Mouse (Mus musculus): ENCODE data around the gene Cabin1. TPM values are rescaled to one million over a fixed set of nuclear protein-coding genes. Genes with fewer than 3 reads are reported as not detected.

The Cabin1 gene
- polyA plus RNA-seq, 1 experiment from 2014 or later: 34.5 TPM

GRCm38 (mm10) chr10:75780769-75781578 is 16.8 kb upstream of the Cabin1 start, which contains the start of the genes Gm20441 and Gstt3:
Gm20441 (minus strand) TSS chr10:75780954.
Gstt3 (minus strand) TSS chr10:75781414.
- WGBS: 1% methylated on average over 28 of the region's 28 CpGs
- DNase-seq (ENCODE audit: low spot score) (peak; percentile 94), ATAC-seq (peak; percentile 92)
- peak within 1 kb of the TSS; percentile 54 for H3K9ac ChIP-seq (replicated peaks; ENCODE audit: low read depth)
- no peak for TF ChIP-seq EP300 (IDR thresholded peaks at IDR 0.05)
- TF ChIP-seq CTCF (IDR thresholded peaks at IDR 0.05): 0 out of 2 replicates have a peak, but pooled peaks have one; percentile 5
- H3K9me3 ChIP-seq (ENCODE audit: low read length): no peaks in the 10 kb centered on the region
- peak within 1 kb of the TSS; percentile 51 for H3K4me3 ChIP-seq (ENCODE audit: low read depth, low read length)
- no peaks in the 10 kb centered on the region for H3K27me3 ChIP-seq (replicated peaks; ENCODE audit: insufficient read depth, low read length)
- H3K36me3 ChIP-seq (ENCODE audit: insufficient read depth, low read length): no peaks in the 10 kb centered on the region
- 0 out of 2 replicates have a peak, but pooled peaks cover 4% of the 10 kb centered on the region for H3K4me1 ChIP-seq (ENCODE audit: insufficient read depth, low read depth, low read length)
- H3K4me2 ChIP-seq (replicated peaks; ENCODE audit: low read depth, low read length): peak within 1 kb of the TSS; percentile 85
- peak within 1 kb of the TSS; percentile 82 for H3K27ac ChIP-seq (ENCODE audit: low read length)

- H3K9me3 ChIP-seq (ENCODE audit: low read length): no peaks in the 10 kb centered on the region
- H3K27ac ChIP-seq (ENCODE audit: low read length): 0 out of 2 replicates have a peak overlapping the region, but pooled peaks have one; percentile 5
- no peaks in the 10 kb centered on the region for H3K36me3 ChIP-seq (ENCODE audit: insufficient read depth, low read length)
- H3K27me3 ChIP-seq (replicated peaks; ENCODE audit: insufficient read depth, low read length): no peaks in the 10 kb centered on the region
- H3K4me1 ChIP-seq (ENCODE audit: insufficient read depth, low read depth, low read length): 0 out of 2 replicates have a peak, but pooled peaks cover 4% of the 10 kb centered on the region
- H3K4me2 ChIP-seq (replicated peaks; ENCODE audit: low read depth, low read length): peak overlapping the region; percentile 85
- H3K4me3 ChIP-seq (ENCODE audit: low read depth, low read length): peak overlapping the region; percentile 51
- no peak for TF ChIP-seq EP300 (IDR thresholded peaks at IDR 0.05)
- TF ChIP-seq CTCF (IDR thresholded peaks at IDR 0.05): no peak
- WGBS: 31% methylated on average over 15 of the region's 15 CpGs
- DNase-seq (ENCODE audit: low spot score): peak; percentile 64
- peak; percentile 30 for ATAC-seq
- no peak overlapping the region for H3K9ac ChIP-seq (replicated peaks; ENCODE audit: low read depth)
These were observed 15.3 kb upstream of the Cabin1 start for GRCm38 (mm10) chr10:75779206-75780174.

GRCm38 (mm10) chr10:75777885-75778284 is 13.7 kb upstream of the Cabin1 start:
- 93% methylated on average over 2 of the region's 2 CpGs for WGBS
- Histone ChIP-seq H3K36me3 (ENCODE audit: insufficient read depth, low read length) (no peaks in the 10 kb centered on the region), H3K9ac (replicated peaks; ENCODE audit: low read depth) (no peak overlapping the region), H3K4me1 (ENCODE audit: insufficient read depth, low read depth, low read length) (peaks cover 4% of the 10 kb centered on the region; the same call in 1 of the 2 replicates), H3K27me3 (replicated peaks; ENCODE audit: insufficient read depth, low read length) (no peaks in the 10 kb centered on the region), H3K9me3 (ENCODE audit: low read length) (no peaks in the 10 kb centered on the region), H3K27ac (ENCODE audit: low read length) (no peak overlapping the region), H3K4me3 (ENCODE audit: low read depth, low read length) (no peak overlapping the region), H3K4me2 (replicated peaks; ENCODE audit: low read depth, low read length) (no peak overlapping the region)
- no peak for ATAC-seq
- TF ChIP-seq CTCF (IDR thresholded peaks at IDR 0.05): no peak
- TF ChIP-seq EP300 (IDR thresholded peaks at IDR 0.05): no peak
- DNase-seq (ENCODE audit: low spot score): no peak

DNA sequence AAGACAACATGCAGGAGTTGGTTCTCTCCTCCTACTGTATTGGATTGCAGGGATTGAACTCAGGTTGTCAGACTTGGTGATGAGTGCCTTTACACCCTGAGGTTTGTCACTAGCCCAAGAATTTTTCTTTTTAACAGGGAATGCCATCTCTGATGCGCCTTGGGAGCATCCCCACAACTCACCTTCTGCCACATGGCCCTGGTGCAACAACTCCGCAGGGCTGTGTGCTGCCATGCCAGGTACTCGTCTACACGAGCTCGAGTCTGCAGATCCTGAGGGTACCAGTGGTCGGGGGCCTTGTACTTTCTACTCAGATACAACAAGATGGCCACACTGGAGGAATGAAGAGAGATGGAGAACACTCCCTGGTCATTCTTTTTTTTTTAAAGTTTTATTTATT is 12.4 kb upstream of the Cabin1 start:
- DNase-seq (ENCODE audit: low spot score) (no peak), ATAC-seq (no peak)
- Histone ChIP-seq H3K36me3 (ENCODE audit: insufficient read depth, low read length) (no peaks in the 10 kb centered on the region), H3K27ac (ENCODE audit: low read length) (no peak overlapping the region), H3K4me3 (ENCODE audit: low read depth, low read length) (no peak overlapping the region), H3K27me3 (replicated peaks; ENCODE audit: insufficient read depth, low read length) (no peaks in the 10 kb centered on the region), H3K9ac (replicated peaks; ENCODE audit: low read depth) (no peak overlapping the region), H3K4me2 (replicated peaks; ENCODE audit: low read depth, low read length) (no peak overlapping the region), H3K4me1 (ENCODE audit: insufficient read depth, low read depth, low read length) (peaks cover 9% of the 10 kb centered on the region; the same call in 1 of the 2 replicates), H3K9me3 (ENCODE audit: low read length) (no peaks in the 10 kb centered on the region)
- TF ChIP-seq CTCF (IDR thresholded peaks at IDR 0.05) (no peak), EP300 (IDR thresholded peaks at IDR 0.05) (no peak)
- WGBS: 90% methylated on average over 6 of the region's 6 CpGs

DNA sequence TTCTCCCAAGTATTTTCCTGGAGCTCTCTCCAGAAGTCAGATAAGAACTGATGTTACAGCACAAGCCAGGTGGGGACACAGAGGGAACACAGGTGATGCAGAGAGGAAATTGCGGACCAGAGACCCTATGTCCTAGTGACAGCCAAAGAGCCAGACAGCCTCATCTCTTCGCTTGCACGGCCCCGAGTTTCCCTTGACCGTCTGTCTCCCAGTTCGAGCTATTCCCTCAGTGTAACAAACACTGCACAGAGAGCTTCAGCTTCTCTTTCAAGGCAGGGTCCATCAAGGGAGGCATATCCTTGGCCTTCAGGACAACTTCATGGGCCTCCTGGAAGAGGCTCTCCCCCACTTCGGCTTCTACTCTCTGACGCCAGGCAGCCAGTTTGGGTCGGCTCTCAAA is 10.4 kb upstream of the Cabin1 start:
- Histone ChIP-seq H3K27ac (ENCODE audit: low read length) (no peak overlapping the region), H3K4me3 (ENCODE audit: low read depth, low read length) (no peak overlapping the region), H3K36me3 (ENCODE audit: insufficient read depth, low read length) (no peaks in the 10 kb centered on the region), H3K9me3 (ENCODE audit: low read length) (no peaks in the 10 kb centered on the region), H3K27me3 (replicated peaks; ENCODE audit: insufficient read depth, low read length) (no peaks in the 10 kb centered on the region), H3K4me1 (ENCODE audit: insufficient read depth, low read depth, low read length) (peaks cover 5% of the 10 kb centered on the region; the same call in 1 of the 2 replicates), H3K9ac (replicated peaks; ENCODE audit: low read depth) (no peak overlapping the region), H3K4me2 (replicated peaks; ENCODE audit: low read depth, low read length) (no peak overlapping the region)
- WGBS: 86% methylated on average over 9 of the region's 9 CpGs
- TF ChIP-seq CTCF (IDR thresholded peaks at IDR 0.05) (no peak), EP300 (IDR thresholded peaks at IDR 0.05) (no peak)
- DNase-seq (ENCODE audit: low spot score) (no peak), ATAC-seq (no peak)

GRCm38 (mm10) chr10:75774102-75774501 is 10.0 kb upstream of the Cabin1 start:
- no peak for ATAC-seq
- H3K27me3 ChIP-seq (replicated peaks; ENCODE audit: insufficient read depth, low read length): no peaks in the 10 kb centered on the region
- no peak overlapping the region for H3K4me2 ChIP-seq (replicated peaks; ENCODE audit: low read depth, low read length)
- H3K27ac ChIP-seq (ENCODE audit: low read length): no peak overlapping the region
- 91% methylated on average over 5 of the region's 5 CpGs for WGBS
- peaks cover 5% of the 10 kb centered on the region; the same call in 1 of the 2 replicates for H3K4me1 ChIP-seq (ENCODE audit: insufficient read depth, low read depth, low read length)
- no peak overlapping the region for H3K4me3 ChIP-seq (ENCODE audit: low read depth, low read length)
- no peaks in the 10 kb centered on the region for H3K36me3 ChIP-seq (ENCODE audit: insufficient read depth, low read length)
- no peaks in the 10 kb centered on the region for H3K9me3 ChIP-seq (ENCODE audit: low read length)
- TF ChIP-seq CTCF (IDR thresholded peaks at IDR 0.05) (no peak), EP300 (IDR thresholded peaks at IDR 0.05) (no peak)
- no peak overlapping the region for H3K9ac ChIP-seq (replicated peaks; ENCODE audit: low read depth)
- no peak for DNase-seq (ENCODE audit: low spot score)
